Mouse (Mus musculus): ENCODE measurements at regions not wholly inside any gene's neighbourhood (a gene's known extent, or its start where the extent isn't known, plus 50 kb on each side); places are given as distances from the start of the nearest gene placed in this dataset.

DNA sequence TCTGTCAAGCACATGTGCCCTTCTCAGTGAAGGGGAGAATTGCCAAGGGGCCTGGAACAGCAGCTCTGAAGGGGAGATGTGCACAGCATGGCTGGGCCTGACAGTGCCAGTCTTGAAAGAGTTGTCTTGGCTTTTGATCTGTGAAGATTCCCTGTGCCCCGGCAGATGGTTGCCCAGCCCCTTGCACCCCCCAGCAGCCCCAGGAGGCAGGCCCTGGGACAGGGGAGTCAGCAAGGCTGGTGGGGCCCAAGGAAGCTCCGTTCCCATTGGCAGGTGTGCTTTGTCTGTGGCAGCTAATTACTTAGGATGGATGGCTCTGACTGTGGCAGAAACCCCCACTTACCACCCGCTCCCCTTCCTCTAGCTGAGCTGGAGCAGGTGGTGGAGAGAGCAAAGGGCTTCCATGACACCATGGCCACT, 58.6 kb downstream of the Tspan17 start:
- no peak for DNase-seq

- no peak for DNase-seq
These were observed 62.0 kb downstream of the Tspan17 start for GRCm38 (mm10) chr13:54851131-54851530.

DNA sequence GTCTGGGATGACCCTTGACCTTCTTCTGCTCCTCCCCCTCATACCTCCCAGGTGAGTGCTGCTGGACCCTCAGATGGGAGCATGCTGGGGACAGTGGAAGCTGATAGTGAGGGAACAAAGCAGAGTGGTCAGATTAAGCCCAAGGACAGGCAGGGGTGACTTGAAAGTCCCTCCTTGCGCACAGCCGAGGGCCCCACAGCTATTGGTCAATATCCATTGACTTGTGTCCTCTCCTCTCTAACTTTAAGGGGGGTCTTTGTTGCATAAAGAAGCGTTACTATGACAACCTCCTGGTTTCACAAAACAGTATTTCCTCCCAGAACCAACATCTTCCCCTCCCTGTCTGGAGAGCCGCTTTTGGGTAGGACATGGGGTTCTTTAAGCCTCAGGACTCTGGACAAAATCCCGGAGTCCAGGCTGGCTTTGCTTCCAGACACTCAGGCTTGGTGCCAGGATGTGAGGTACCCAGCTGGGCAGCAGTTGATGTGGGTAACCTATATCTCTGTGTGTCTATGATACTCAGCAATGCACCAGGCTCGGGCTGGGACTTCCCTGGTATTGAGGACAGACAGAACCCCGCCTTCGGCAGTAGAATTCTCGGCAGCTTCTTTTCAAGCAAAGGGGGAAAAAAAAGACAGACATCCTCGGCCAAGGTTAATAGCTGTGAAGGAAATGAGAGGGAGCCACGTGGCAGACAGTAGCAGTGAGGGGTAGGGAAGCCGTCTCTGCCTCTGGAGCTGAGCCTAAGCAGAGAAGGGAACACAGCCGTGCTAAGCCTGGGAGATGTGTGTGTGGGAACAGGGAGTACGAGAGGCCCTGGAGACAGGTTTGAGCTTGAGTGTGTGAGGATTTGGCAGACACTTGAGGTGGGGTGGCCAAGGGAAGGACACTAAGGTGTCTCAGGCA, 66.4 kb downstream of the Tspan17 start:
- DNase-seq, result no peak

- DNase-seq, result no peak
These were observed 73.8 kb downstream of the Tspan17 start for GRCm38 (mm10) chr13:54862931-54863330.

DNA sequence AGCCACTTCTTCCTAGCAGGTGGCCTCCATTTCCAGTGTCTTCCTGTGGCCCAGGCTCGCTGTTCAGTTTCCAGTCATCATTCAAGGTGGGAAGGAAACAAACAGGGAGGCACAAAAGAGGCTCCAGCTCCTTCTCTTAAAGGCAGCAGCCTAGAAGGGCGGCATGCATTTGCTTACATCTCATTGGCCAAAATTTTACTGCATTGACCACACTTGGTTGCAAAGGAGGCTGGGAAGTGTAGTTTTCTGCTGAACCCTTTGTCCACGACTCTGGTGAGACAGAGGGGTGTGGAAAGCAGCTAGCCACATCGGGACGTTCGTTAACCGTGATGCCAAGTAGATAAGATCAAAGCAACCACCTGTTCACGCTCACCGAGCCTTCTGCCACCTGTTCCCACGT, 74.9 kb downstream of the Tspan17 start:
- DNase-seq, result no peak

DNA sequence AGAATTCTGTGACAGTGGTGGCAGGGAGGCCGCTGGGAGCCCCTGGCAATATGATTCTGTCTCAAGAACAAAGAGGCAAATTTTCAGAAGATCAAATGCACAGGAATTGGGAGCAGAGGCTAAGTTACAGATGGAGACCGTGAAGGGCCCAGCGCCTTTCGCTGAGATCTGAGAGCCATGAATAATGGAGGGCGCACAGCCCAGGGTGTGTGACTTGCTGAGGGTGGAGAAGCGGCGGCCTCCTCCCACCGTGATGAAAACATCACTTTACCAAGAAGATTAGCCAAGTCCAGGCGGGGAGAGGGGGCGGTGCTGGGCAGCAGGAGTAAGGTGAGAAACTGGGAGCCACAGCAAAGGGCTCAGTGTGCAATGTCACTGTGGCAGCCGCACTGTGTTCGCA, 77.2 kb upstream of the Unc5a start:
- no peak for DNase-seq

- DNase-seq, result no peak
These were observed 75.3 kb upstream of the Unc5a start for GRCm38 (mm10) chr13:54873882-54874281.

DNA sequence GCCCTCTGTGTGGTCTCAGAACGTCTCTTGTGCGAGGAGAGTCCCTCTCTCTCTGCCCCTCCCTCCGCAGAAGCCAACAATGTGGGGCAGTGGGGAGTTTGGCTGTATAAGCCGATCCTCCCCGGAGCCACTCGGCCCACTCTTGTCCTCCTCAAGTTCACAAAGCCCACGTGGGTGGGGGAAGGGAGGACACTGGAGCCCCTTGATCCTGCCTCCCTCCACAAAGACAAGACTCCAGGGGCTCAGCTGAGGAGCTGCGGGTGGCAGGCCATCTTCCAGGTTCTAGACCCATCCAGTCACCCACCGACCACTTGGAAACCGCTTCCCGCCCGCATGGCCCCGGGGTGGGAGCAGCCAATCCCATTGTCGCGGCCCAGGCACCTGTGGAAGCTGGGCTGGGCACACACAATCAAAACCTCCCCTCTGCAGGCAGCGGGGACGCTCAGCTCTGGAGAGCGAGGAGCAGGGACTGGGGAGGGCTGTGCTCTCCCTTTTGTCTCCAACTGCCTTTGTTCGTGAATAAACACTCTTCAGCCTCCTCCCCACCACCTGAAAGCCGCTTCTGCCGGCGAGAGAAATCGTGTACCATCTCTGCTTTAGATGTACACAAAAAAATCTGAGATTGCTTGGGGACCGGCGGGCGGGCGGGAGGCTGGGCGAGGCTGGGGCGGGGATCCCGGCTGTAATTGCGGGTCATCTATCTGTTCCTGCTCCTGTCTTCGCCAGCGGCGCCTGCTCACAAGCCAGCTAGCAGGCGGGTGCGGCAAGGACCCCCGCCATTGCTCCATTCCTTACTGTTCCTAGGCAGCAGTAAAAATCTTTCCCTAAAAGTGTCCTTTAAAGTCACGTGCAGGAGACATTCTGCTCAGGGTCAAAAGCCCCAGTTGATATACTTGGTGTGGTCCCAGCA, 74.7 kb upstream of the Unc5a start:
- no peak for DNase-seq

DNA sequence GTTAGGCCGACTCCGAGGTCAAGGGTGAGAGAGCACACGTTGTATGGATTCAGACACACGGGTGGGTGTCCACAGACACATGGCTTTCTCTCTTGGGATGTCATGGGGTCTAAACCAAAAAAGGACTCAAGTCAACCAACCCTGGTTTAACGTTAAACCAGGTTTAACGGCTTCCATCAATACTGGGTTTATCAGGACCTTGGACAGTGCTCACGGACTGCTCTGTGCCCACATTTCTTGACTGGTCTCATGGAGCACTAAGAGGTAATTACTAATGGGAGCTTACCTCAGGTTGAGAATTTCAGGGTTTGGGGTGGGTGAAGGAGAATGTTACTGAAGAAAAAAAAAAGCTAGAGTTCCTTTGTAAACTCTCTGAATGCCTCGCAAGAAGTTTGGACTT, 72.7 kb upstream of the Unc5a start:
- peak; percentile 12 for DNase-seq

GRCm38 (mm10) chr13:54877656-54878055, 71.6 kb upstream of the Unc5a start:
- no peak for DNase-seq

DNA sequence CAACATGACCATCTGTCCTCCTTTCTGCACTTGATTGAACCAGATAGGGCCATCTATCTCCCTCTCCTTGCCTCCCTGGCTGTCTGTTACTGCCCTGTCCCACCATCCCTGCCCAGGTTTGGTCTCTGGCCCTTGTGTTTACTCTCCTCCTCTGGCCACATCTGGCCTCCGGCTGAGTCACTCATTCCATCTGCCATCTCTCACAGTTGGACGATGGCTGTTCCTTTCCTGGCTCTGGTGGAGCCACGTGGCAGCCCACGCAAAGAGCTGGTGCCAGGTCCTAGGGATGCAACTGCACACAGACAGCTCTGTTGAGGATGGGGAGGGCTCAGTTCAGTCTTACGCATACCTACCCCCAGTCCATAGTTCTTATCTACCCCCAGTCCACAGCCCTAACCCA, 69.9 kb upstream of the Unc5a start:
- DNase-seq, result no peak

DNA sequence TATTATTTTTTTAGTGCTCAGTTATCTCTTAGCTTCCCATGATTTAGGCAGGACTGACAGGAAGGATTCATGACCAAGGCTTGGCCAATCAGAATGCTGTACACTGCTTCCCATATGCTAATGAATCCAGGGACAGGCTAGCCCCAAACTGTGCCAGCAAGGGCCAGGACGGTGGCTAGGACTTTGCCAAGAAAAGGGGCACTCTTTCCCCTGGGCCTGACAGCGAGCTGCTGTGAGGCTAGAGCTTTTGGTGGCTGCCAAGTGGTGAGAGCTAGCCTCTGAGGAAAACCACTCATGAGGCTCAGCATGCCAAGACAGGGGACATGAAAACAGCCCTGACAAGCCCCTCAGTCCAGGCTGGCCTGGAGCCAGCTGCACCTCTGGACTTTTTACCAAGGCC, 69.0 kb upstream of the Unc5a start:
- DNase-seq, result no peak

- DNase-seq, result no peak
These were observed 66.4 kb upstream of the Unc5a start for GRCm38 (mm10) chr13:54882781-54883180.

DNA sequence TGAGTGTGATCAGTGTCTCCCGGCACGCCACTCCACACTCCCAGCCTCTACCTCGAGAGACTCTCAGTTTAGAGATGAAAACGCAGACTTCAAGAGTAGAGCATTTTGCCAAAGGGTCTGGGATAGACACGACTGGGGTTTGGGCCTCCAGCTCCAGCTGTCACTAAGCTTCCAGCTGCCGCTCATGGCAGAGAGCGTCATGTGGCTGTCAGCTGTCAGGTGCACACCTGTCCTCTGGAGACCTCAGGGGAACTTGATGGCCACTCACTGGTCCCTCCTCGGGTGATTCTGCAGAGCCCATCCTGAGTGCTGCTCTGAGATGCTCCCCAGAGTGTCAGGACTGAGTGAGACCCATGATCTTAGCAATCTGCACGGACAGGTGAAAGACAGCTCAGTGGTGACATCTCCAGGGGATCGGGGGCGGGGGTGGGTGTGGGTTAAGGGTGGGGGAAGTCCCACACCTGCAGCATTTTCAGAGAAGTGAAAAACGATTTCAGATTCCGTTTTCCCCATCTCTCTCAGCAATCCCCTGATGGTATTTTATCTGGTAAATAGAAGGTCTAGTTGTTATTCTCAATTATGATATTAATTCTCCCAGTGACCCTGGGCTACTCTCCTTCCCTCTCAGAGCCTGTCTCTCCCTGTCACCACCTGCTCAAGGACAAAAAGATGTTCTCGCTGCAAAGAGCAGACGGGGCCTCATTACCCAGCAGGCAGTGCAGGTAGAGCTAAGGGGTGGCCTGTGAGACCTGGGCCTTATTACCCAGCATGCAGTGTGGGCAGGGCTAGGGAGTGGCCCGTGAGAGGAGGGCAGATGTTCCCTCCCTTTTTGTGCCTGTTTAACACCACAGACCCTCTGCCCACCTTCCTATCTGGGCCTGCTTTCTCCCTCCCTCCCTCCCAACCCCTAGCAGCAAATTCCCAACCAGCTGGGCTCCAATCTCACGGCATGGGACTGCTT, 65.2 kb upstream of the Unc5a start:
- DNase-seq, result no peak

GRCm38 (mm10) chr13:54884709-54885460, 64.3 kb upstream of the Unc5a start:
- DNase-seq, result no peak

- DNase-seq, result no peak
These were observed 61.8 kb upstream of the Unc5a start for GRCm38 (mm10) chr13:54887366-54887921.

- DNase-seq, result no peak
These were observed 61.2 kb upstream of the Unc5a start for GRCm38 (mm10) chr13:54888021-54888420.

- DNase-seq, result no peak
These were observed 59.4 kb upstream of the Unc5a start for GRCm38 (mm10) chr13:54889684-54890399.

DNA sequence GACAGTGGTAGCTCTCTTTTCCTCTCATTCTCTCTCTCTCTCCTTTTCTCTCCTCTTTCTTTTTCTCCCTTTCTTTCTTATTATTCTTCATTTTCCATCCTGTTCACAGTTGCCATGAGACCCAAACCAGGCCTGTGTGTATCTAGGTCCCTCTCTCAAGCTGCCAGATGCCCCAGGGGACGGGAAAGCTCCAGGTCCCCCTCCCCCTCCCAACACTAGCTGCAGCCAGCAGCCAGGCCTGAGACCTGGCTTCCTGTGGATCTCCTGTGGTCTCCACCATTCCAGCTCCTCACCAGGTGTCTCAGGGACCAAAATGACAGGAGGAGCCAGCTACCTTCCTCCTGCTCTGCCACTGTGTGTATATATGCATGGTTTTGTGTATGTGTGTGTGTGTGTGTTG, 56.6 kb upstream of the Unc5a start:
- no peak for DNase-seq

DNA sequence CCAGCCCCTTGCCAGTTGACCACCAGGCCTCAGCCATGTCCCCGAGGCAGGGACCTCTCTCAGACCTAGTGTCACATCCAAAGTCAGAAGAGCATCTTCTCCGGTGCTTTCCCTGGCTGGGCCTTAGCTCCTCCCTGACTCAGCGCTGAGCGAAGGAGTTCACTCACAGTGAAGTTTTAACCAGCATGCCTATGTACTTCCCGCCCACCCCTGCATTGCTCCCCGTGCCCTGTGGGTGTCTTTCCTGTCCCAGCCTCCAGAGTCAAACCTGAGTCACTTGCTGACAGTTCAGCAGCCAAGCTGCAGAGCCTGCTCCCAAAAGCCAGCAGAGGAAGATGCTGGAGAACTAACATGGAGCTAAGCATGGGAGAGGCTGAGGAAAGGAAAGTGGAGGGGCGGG, 55.6 kb upstream of the Unc5a start:
- DNase-seq, result no peak

DNA sequence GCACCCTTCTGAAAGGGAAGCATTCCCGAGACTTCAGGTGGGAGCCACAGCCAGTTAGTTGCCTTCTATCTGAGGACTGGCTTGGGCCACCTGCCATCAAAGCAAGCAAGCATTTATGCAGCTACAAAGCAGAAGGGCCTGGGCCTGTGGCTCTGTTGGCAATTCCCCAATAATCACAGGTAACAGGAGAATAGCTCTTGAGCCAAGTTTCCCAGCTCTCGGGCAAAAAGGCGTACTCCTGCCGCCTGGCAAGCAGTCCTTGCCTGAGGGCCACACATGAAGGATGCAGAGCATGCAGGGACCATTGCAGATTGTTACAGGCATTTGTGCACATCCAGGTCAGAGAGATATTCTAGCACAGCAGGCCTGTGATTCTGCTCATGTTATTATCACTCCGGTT, 53.2 kb upstream of the Unc5a start:
- no peak for DNase-seq

All from kidney, postnatal 14 days (tissue).